Mouse (Mus musculus) left cerebral cortex, adult 8-10 months (tissue): ENCODE data around the gene Mgll. TPM values are rescaled to one million over a fixed set of nuclear protein-coding genes. Genes with fewer than 3 reads are reported as not detected.

Source experiments
- DNase-seq, 2 experiments: peaks; one replicate each; pipeline ENCODE4 v3.0.0; 2022; ENCODE audit warnings: low spot score in 2 of 2
- total RNA-seq, 4 experiments: library from RNA; stranded (reverse); gene quantifications; 2 replicates each; pipeline ENCODE4 v1.2.4; 2022

Mgll gene
- total RNA-seq, 4 experiments from 2014 or later = 167 to 184 (median 176) TPM

- DNase-seq = no peak
Measured at GRCm38 (mm10) chr6:88743601-88744291, 19.5 kb downstream of the Mgll start.

- DNase-seq = no peak
Measured at GRCm38 (mm10) chr6:88745027-88745426, 20.8 kb downstream of the Mgll start.

GRCm38 (mm10) chr6:88746271-88746670 is 22.1 kb downstream of the Mgll start:
- DNase-seq = no peak

- DNase-seq = no peak
Measured at GRCm38 (mm10) chr6:88747296-88748040, 23.3 kb downstream of the Mgll start.

- no peak for DNase-seq
Measured at GRCm38 (mm10) chr6:88750884-88751283, 26.7 kb downstream of the Mgll start.

GRCm38 (mm10) chr6:88752711-88753219 is 28.6 kb downstream of the Mgll start:
- DNase-seq = peak in 1 of 2 experiments; percentile 68

GRCm38 (mm10) chr6:88753578-88753977 is 29.4 kb downstream of the Mgll start:
- DNase-seq = no peak

- no peak for DNase-seq
Measured at GRCm38 (mm10) chr6:88756992-88757391, 32.8 kb downstream of the Mgll start.

GRCm38 (mm10) chr6:88758074-88758473 is 33.9 kb downstream of the Mgll start:
- DNase-seq = no peak

- no peak for DNase-seq
Measured at GRCm38 (mm10) chr6:88758568-88759522, 34.6 kb downstream of the Mgll start.

GRCm38 (mm10) chr6:88759793-88760453 is 35.7 kb downstream of the Mgll start:
- DNase-seq = peak in 1 of 2 experiments; percentile 81

- DNase-seq = no peak
Measured at GRCm38 (mm10) chr6:88760935-88761635, 36.9 kb downstream of the Mgll start.

GRCm38 (mm10) chr6:88761684-88762439 is 37.6 kb downstream of the Mgll start:
- DNase-seq = no peak

- DNase-seq = no peak
Measured at GRCm38 (mm10) chr6:88762440-88763196, 38.4 kb downstream of the Mgll start.

- no peak for DNase-seq
Measured at GRCm38 (mm10) chr6:88763518-88764077, 39.4 kb downstream of the Mgll start.

GRCm38 (mm10) chr6:88764281-88764680 is 40.1 kb downstream of the Mgll start:
- no peak for DNase-seq

GRCm38 (mm10) chr6:88767740-88768139 is 43.5 kb downstream of the Mgll start:
- no peak for DNase-seq

- DNase-seq = no peak
Measured at GRCm38 (mm10) chr6:88769723-88770122, 45.5 kb downstream of the Mgll start.
